Mouse (Mus musculus) kidney, postnatal 4 days (tissue): Measurements from ENCODE around the gene Plekhh3.

Experiments
- DNase-seq, 2 experiments: peaks; one replicate each; pipeline ENCODE4 v3.0.0; 2021; ENCODE audit warnings: mixed read lengths in 2 of 2

Plekhh3 gene

DNA sequence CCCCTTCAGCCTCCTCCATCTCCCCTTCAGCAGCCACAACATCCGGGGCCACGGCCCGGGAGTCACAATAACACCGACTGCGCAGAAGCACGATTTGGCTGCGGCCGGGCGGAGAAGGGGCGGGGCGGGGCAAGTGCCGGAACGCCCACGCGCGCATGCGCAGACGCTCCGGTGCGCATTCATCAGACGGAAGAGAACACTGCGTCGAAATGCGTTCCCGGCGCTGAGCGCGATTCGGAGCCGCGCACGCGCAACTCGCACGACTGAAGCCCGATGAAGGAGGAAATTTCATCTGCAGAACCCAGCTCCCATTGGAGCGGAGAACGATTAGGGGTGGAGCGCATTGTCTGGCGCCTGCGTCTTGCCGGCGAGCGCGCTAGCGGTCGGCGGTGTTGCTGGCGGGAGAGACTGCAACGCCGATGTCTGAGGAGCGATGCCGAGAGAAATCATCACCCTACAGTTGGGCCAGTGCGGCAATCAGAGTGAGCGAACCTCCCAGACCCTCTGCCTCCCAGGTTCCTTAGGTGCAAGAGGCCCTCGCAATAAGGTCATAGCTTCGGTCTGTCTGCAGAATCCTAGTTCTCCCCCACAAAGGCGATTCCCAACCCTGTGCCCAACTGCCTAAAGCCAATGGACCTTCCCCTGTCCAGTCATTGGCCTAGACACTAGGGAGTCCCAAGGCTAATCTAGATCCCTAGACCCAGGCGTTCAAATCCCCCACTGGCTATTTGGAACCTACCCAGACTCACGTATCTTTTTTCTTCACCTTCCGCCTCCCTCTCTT lies 51.2 kb downstream of the Plekhh3 start, which contains the start of the genes Retreg3 and Tubg1:
Gene Retreg3, minus strand, starts transcription at position 133 of the 784 bp plus-strand sequence.
Gene Tubg1, plus strand, starts transcription at position 178 of the 784 bp plus-strand sequence.
- peak; percentile 99 to 100 for DNase-seq

GRCm38 (mm10) chr11:101119131-101119760 lies 51.9 kb downstream of the Plekhh3 start:
- no peak for DNase-seq

- DNase-seq, result no peak
Measured at GRCm38 (mm10) chr11:101118105-101118504, 53.0 kb downstream of the Plekhh3 start.

DNA sequence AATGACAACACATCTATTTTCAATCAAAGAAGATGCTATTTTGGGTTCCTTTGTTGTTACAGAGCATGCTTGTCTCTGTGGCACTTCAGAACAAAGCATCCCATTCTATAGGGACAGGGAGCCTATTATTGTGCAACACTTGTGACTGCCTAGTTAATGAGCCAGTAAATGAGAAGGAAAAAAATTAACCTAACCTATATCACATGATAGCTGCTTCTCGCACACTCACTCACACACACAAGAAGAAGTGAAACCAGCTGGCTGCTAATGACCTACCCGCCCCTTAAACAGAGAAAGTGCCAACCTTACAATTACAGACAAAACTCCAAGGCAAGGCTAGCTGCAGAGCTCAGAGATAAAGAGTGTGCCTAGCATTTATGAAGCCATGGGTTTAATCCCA lies 55.6 kb downstream of the Plekhh3 start:
- peak in 1 of 2 experiments; percentile 12 for DNase-seq
